Mouse (Mus musculus) ovary, adult 10 weeks (tissue): Measurements from ENCODE around the gene Ptchd1. TPM values are rescaled to one million over a fixed set of nuclear protein-coding genes. Genes with fewer than 3 reads are reported as not detected.

Source experiments
- polyA plus RNA-seq: library from polyadenylated mRNA; stranded (reverse); fragments of 350-450 nt; fragmentation: Illumina TruSeq; extraction: RNeasy Lipid Tissue Mini Kit (QIAGEN cat#74804); gene quantifications from one replicate; pipeline ENCODE4 v1.2.3, GENCODE M21; 2014

Ptchd1 gene
- polyA plus RNA-seq, result 0.88 TPM

GRCm38 (mm10) chrX:155623701-155624281 is at the start of gene Ptchd1:
TSS of gene Ptchd1 (minus strand) at chrX:155623814.

GRCm38 (mm10) chrX:155624341-155624841 is 777 bp upstream of the Ptchd1 start, which contains the start of gene Gm15155:
TSS of gene Gm15155 (plus strand) at chrX:155624741.

Other genes with a start within 250 kb of the Ptchd1 start
- gene Gm15155, start 927 bp upstream of the Ptchd1 start, polyA plus RNA-seq, result not detected